Mouse (Mus musculus) myocyte (in vitro differentiated cells): Measurements from ENCODE around the gene Elavl1. TPM values are rescaled to one million over a fixed set of nuclear protein-coding genes. Genes with fewer than 3 reads are reported as not detected.

Experiments
- H3K27me3 ChIP-seq: one replicate; pipeline ENCODE4 v1.6.1; 2011; ENCODE audit not compliant: control insufficient read depth, insufficient read depth, insufficient read length
- H3K36me3 ChIP-seq: one replicate; pipeline ENCODE4 v1.6.1; 2011; ENCODE audit not compliant: control insufficient read depth, insufficient read depth
- H3K4me2 ChIP-seq: one replicate; pipeline ENCODE4 v1.6.1; 2011; ENCODE audit warnings: low read depth, control low read depth
- H3K4me3 ChIP-seq: one replicate; pipeline ENCODE4 v1.5.1; 2011; ENCODE audit warnings: mild to moderate bottlenecking, control low read depth, moderate library complexity
- H3K79me2 ChIP-seq: one replicate; pipeline ENCODE4 v1.6.1; 2011; ENCODE audit not compliant: control insufficient read depth, insufficient read depth
- H3ac ChIP-seq: one replicate; pipeline ENCODE4 v1.6.1; 2011; ENCODE audit not compliant: control insufficient read depth, insufficient read length
- CEBPB ChIP-seq: IDR thresholded peaks from 2 replicates; pipeline ENCODE4 v1.6.1; 2011; ENCODE audit warnings: mild to moderate bottlenecking, moderate library complexity; ENCODE audit not compliant: poor library complexity, insufficient read depth, severe bottlenecking
- E2F4 ChIP-seq: IDR thresholded peaks from one replicate; pipeline ENCODE4 v1.6.1; 2011; ENCODE audit warnings: mild to moderate bottlenecking, control low read depth, moderate library complexity; ENCODE audit not compliant: insufficient read depth
- MAX ChIP-seq: IDR thresholded peaks from one replicate; pipeline ENCODE4 v1.6.1; 2011; ENCODE audit warnings: low read depth, mild to moderate bottlenecking, control low read depth
- MYOD1 ChIP-seq, 3 experiments: IDR thresholded peaks; one replicate each; pipeline ENCODE4 v1.6.1; 2011; ENCODE audit warnings: control low read depth in 2 of 3, low read depth in 2 of 3, mild to moderate bottlenecking in 2 of 3, moderate library complexity in 1 of 3; ENCODE audit not compliant: insufficient read length in 2 of 3, control insufficient read depth in 1 of 3
- MYOG ChIP-seq, 3 experiments: IDR thresholded peaks; one replicate each; pipeline ENCODE4 v1.6.1; 2011; ENCODE audit warnings: control low read depth in 2 of 3, low read depth in 2 of 3, mild to moderate bottlenecking in 2 of 3; ENCODE audit not compliant: insufficient read length in 2 of 3, control insufficient read depth in 1 of 3, insufficient read depth in 1 of 3
- POLR2A ChIP-seq: IDR thresholded peaks from one replicate; pipeline ENCODE4 v1.6.1; 2011; ENCODE audit warnings: low read depth, mild to moderate bottlenecking, control low read depth, moderate library complexity; ENCODE audit not compliant: insufficient read length
- POLR2AphosphoS2 ChIP-seq: IDR thresholded peaks from one replicate; pipeline ENCODE4 v1.6.1; 2011; ENCODE audit warnings: low read depth, control low read depth; ENCODE audit not compliant: insufficient read length
- REST ChIP-seq: IDR thresholded peaks from one replicate; pipeline ENCODE4 v1.6.1; 2011; ENCODE audit warnings: mild to moderate bottlenecking, control low read depth, moderate library complexity; ENCODE audit not compliant: insufficient read depth, insufficient read length
- SRF ChIP-seq: IDR thresholded peaks from one replicate; pipeline ENCODE4 v1.6.1; 2011; ENCODE audit warnings: low read depth; ENCODE audit not compliant: control insufficient read depth, insufficient read length
- TCF12 ChIP-seq: IDR thresholded peaks from one replicate; pipeline ENCODE4 v1.6.1; 2011; ENCODE audit warnings: mild to moderate bottlenecking, control low read depth; ENCODE audit not compliant: poor library complexity, insufficient read depth, severe bottlenecking
- TCF3 ChIP-seq: IDR thresholded peaks from one replicate; pipeline ENCODE4 v1.6.1; 2011; ENCODE audit warnings: low read depth, control low read depth; ENCODE audit not compliant: insufficient read length
- USF1 ChIP-seq: IDR thresholded peaks from one replicate; pipeline ENCODE4 v1.6.1; 2011; ENCODE audit warnings: low read depth, mild to moderate bottlenecking, control low read depth, moderate library complexity
- polyA plus RNA-seq: library from polyadenylated mRNA; unstranded; fragments of >200 nt; fragmentation: generic; extraction: Trizol; gene quantifications from one replicate; pipeline ENCODE4 v1.2.1, GENCODE M21; 2012; ENCODE audit warnings: missing spikeins

Gene Elavl1
- polyA plus RNA-seq, 1 experiment: 44.2 TPM

DNA sequence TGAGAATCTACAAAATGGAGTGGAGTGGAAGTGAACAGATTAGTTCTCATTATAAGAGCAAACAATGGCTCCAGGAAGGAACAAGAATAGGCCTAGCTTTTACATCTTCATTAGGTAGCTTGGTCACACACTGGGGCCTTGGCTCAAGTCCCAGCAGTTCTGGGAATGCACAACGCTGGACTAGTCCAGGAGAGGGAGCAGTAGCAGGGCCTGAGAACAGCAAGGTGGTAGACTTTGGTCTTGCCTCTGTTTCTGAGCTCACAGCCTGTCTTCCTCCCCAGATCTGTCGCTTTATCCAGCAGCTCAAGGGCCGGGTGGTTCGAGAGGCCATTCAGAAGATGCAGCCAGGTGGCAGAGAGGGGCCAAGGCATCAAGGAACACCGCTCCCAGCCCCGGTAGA, 71.2 kb downstream of the Elavl1 start:
- H3ac ChIP-seq: peak overlapping the region; percentile 74
- no peaks in the 10 kb centered on the region for H3K36me3 ChIP-seq
- no peaks in the 10 kb centered on the region for H3K27me3 ChIP-seq
- TF ChIP-seq POLR2A: no peak
- no peak for TF ChIP-seq USF1
- no peak for TF ChIP-seq TCF3
- TF ChIP-seq POLR2AphosphoS2: no peak
- no peak for TF ChIP-seq CEBPB
- TF ChIP-seq MYOD1 (IDR thresholded peaks at IDR 0.05; ENCODE audit: control insufficient read depth in 1 of 3, insufficient read length in 2 of 3, low read depth in 2 of 3): no peak
- TF ChIP-seq TCF12: no peak
- no peak for TF ChIP-seq MAX
- TF ChIP-seq SRF: no peak
- TF ChIP-seq MYOG (IDR thresholded peaks at IDR 0.05; ENCODE audit: control insufficient read depth in 1 of 3, insufficient read depth in 1 of 3, insufficient read length in 2 of 3, low read depth in 2 of 3): no peak
- no peak for TF ChIP-seq E2F4
- no peak for TF ChIP-seq REST
- no peaks in the 10 kb centered on the region for H3K79me2 ChIP-seq
- peak overlapping the region; percentile 97 for H3K4me2 ChIP-seq
- H3K4me3 ChIP-seq: peak overlapping the region; percentile 46

DNA sequence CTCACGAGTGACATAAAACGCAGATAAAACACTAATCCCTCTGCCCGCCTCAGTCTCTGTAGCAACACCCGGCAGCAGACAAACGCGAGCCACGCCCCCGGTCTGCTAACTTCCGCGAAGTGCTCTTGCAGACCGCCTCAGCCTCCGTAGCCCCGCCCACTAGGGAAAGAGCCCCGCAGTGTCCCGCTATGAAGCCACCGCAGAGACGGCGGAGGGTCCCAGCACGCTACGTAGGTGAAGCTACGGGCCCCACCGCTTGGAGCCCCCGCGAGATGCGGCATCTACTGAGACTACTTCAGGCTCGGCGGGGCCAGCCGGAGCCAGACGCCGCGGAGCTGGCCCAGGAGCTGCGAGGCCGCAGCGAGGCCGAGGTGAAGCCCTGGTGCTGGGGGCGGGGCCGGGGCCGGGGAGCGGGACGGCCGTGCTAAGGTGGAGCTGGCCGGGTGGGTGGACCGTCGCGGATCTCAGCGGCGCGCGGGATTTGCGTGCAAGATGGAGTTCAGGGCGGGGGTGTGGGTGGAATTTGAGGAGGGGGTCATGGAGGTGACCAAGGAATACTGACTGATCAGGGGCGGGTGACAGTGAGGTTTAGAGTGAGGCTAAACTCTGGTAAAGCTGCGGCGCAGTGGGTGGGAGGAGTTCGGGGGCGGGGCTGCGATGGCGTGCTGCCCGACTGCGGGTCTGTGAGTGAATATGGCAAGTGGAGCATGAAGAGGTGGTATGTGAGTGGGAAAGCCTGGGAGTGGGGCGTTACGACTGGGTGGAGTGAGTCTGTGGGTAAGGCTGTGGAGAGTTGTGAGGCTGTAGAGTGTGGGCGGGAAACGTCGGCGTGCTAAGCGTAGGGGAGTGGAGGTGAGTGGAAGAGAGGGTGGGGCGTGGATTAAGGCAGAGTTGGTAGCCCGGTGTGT, 72.0 kb downstream of the Elavl1 start, which contains the start of gene Snapc2:
TSS of gene Snapc2 (plus strand) at position 147 of the 908 bp plus-strand sequence.
- Histone ChIP-seq H3K79me2 (no peaks in the 10 kb centered on the region), H3K36me3 (no peaks in the 10 kb centered on the region), H3ac (peak within 1 kb of the TSS; percentile 74), H3K27me3 (no peaks in the 10 kb centered on the region), H3K4me3 (peak within 1 kb of the TSS; percentile 46), H3K4me2 (peak within 1 kb of the TSS; percentile 99)
- TF ChIP-seq TCF3 (no peak), MYOD1 (IDR thresholded peaks at IDR 0.05; ENCODE audit: control insufficient read depth in 1 of 3, insufficient read length in 2 of 3, low read depth in 2 of 3) (no peak), SRF (peak; percentile 38), E2F4 (no peak), CEBPB (no peak), MYOG (IDR thresholded peaks at IDR 0.05; ENCODE audit: control insufficient read depth in 1 of 3, insufficient read depth in 1 of 3, insufficient read length in 2 of 3, low read depth in 2 of 3) (no peak), MAX (no peak), POLR2A (no peak), POLR2AphosphoS2 (peak; percentile 61), TCF12 (no peak), USF1 (no peak)

DNA sequence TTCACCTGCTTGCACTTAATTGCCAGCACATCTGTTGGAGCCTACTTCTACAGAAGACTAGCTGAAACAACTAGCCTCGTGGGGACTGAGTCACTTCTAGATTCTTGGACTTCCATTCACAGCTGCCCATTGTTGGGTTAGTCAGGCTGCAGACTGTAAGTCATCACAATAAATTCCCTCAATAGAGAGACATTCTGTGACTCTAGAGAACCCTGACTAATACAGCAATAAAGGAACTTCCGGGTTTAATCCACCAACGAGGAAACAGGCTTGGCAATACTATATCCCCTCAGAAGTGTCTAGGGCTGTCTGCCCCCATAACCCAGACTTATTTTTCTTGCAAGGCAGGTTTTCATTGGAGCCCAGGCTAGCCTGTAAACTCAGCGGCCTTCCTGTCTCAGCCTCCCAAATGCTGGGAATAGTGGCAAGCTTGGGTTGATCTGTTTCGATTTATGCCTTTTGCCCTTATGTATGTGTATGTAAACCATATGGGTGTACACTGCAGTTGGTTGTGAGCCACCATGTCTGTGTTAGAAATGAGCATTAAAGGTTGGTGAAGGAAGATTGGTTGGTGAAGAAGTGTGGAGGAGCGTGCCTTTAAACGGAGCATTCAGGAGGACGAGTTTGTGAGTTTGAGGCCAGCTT, 73.0 kb downstream of the Elavl1 start:
- no peaks in the 10 kb centered on the region for H3K36me3 ChIP-seq
- H3K4me2 ChIP-seq: peak overlapping the region; percentile 99
- no peaks in the 10 kb centered on the region for H3K79me2 ChIP-seq
- TF ChIP-seq TCF3 (no peak), POLR2AphosphoS2 (peak; percentile 3), SRF (no peak)
- peak overlapping the region; percentile 74 for H3ac ChIP-seq
- peak overlapping the region; percentile 46 for H3K4me3 ChIP-seq
- H3K27me3 ChIP-seq: no peaks in the 10 kb centered on the region

DNA sequence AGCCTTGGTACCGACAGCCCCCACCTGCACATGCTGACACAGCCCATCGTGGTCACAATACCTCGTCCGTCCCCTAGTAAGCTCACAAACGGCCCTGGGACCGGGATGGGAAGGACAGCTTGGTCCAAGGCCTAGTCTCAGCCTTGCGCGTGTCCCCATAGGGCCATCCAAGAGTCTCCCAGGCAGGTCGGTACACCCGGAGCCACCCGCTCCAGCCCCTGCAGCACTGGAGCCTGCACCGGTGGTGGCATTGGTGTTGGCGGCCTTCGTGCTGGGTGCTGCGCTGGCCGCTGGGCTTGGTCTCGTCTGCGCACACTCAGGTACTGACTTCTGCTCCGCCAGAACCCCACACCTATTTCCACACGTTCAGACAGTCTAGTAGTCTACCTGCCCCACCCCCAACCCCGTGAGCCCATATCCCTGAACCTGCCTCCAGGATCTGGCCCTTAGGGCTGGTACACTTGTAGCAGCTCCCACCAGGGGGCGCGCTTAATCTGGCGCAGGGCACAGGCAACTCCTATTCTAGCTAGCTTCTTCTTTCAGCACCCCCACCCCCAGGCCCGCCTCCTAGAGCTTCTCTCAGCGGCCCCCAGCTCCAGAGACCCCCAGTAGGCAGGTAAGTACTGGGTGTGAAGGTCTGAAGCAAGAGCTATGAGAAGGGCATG, 74.8 kb downstream of the Elavl1 start:
- H3K4me2 ChIP-seq: no peak overlapping the region
- TF ChIP-seq POLR2AphosphoS2: peak; percentile 63
- no peak for TF ChIP-seq MYOD1 (IDR thresholded peaks at IDR 0.05; ENCODE audit: control insufficient read depth in 1 of 3, insufficient read length in 2 of 3, low read depth in 2 of 3)
- H3ac ChIP-seq: no peak overlapping the region
- H3K27me3 ChIP-seq: no peaks in the 10 kb centered on the region
- no peaks in the 10 kb centered on the region for H3K79me2 ChIP-seq
- no peak overlapping the region for H3K4me3 ChIP-seq
- H3K36me3 ChIP-seq: peaks cover under 1% of the 10 kb centered on the region

DNA sequence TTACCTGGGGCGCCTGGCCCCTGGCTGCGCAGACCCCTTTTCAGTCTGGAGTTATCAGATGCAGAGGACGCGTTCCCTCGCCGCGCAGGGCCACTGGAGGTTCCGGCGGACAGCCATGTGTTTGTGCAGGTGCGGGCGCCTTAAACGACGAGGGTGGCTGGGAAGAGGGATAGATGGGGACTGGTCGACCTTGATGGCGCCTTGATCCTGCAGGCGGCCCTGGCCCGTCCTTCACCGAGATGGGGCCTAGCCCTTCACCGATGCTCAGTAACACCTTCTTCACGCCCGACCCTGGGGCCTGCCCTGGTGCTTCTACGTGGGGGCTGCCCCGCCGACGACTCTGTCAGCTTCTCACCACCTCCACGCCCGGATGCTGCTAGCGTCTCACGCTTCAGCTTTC, 76.0 kb downstream of the Elavl1 start:
- no peak for TF ChIP-seq CEBPB
- no peak for TF ChIP-seq TCF3
- TF ChIP-seq USF1: no peak
- TF ChIP-seq POLR2AphosphoS2: no peak
- no peak for TF ChIP-seq POLR2A
- no peak for TF ChIP-seq TCF12
- H3K36me3 ChIP-seq: peaks cover 5% of the 10 kb centered on the region
- no peak overlapping the region for H3K4me2 ChIP-seq
- H3K4me3 ChIP-seq: no peak overlapping the region
- no peaks in the 10 kb centered on the region for H3K27me3 ChIP-seq
- H3K79me2 ChIP-seq: no peaks in the 10 kb centered on the region
- no peak overlapping the region for H3ac ChIP-seq
